Mouse (Mus musculus): ENCODE measurements around the gene 3110070M22Rik.
A peak's percentile ranks its signal among the peaks of the same experiment; 100 is the strongest.
"Not testable (repeated sequence)": the region's sequence is repeated elsewhere in the genome, so short reads cannot be mapped to it uniquely, and the experiment has no call there.

The 3110070M22Rik gene

DNA sequence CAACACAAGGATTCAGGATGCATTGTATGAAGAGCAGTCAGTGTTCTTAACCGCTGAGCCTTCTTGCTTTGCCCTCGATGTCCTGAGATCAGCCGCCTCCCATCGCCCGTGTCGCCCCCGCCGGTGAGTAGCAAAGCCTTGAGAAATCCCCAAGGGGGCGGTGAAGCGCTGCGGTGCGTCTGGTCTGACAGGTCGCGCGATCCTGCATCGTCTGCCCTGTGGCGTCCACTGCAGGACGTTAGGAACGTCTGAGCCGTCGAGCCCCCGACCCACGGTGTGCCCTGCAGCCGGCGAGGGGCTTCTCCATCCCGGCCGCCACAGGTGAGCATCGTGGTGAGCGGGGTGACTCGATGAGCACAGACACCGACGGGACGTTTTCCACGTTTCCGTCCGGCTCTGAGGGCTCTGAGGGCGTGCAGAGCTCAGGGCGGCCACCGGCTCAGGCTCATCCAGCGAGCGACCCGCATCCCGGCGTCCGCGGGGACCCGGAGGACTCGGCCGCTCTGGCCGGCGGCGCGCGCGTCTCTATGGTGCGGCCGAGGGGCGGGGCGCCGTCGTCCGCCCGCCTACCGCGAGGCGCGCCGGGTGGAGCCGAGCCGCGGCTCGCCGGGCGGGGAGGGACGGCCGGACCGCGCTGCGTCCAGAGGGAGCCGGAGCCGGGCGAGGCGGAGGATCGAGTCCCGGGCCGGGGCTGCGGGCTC is at the start of gene 3110070M22Rik, which contains the start of gene Tmem267:
TSS of gene 3110070M22Rik (minus strand) at position 504 of the 701 bp plus-strand sequence.
TSS of gene Tmem267 (plus strand) at position 160 of the 701 bp plus-strand sequence.
- peak; percentile 77 to 84 for DNase-seq (ENCODE audit: low spot score in 2 of 2)

DNA sequence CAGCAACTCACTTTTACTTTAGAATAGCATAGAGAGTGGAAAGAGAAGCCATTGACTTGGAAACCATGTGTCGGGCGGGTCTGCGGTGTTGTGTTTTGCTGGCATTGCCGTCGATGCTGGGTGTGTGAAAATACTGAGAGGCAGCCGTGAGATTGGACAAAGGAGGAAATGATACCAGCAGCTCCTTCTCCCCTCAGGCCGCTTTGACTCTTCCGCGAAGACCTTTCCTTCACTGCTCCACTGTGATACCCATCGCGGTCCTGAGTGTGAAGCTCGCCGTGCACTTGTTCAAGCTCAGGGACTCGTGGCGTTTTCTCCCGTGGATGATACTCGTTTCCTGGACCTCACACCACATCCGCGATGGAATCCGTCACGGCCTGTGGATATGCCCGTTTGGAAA is 6.8 kb upstream of the 3110070M22Rik start:
- not testable (repeated sequence) for DNase-seq (ENCODE audit: low spot score in 2 of 2)

DNA sequence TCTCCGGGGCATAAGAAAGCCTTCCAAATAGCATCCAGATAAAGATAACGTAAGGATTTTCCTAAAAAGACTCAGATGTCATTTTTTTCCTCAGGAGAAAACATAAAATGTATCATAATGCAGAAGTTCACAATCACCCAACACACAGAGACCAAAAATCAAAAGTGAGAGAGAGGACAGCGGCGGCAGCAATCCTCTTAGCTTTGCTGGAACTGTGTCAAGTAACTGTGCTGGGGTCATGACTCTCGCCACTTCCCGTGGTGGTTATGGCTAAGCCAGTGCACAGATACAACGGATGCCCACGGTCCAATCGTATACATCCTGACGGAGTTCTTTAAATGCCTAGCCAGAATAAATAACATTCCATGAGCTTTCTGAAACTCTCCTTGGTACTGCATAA is 3.9 kb upstream of the 3110070M22Rik start:
- not testable (repeated sequence) for DNase-seq (ENCODE audit: low spot score in 2 of 2)

DNA sequence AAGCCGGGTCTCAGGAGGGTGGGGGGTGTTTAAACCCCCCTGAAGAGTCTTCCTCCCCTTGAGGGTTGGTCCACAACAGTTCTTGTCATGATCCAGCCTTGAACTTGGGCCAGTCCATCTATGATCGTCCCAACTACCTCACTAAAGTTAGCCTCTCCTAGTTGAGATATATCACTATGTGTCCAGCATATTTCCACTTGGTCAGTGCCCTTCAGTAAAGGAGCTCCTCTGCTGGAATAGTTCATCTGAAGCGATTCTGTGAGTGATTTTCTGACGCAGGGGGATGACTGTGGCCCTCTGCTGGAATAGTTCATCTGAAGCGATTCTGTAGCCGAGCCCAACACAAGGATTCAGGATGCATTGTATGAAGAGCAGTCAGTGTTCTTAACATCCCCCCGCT is 829 bp downstream of the 3110070M22Rik start:
- DNase-seq (ENCODE audit: low spot score in 2 of 2), result no peak

- no peak for DNase-seq (ENCODE audit: low spot score in 2 of 2)
Measured at GRCm38 (mm10) chr13:119477789-119478188, 10.4 kb downstream of the 3110070M22Rik start.

DNA sequence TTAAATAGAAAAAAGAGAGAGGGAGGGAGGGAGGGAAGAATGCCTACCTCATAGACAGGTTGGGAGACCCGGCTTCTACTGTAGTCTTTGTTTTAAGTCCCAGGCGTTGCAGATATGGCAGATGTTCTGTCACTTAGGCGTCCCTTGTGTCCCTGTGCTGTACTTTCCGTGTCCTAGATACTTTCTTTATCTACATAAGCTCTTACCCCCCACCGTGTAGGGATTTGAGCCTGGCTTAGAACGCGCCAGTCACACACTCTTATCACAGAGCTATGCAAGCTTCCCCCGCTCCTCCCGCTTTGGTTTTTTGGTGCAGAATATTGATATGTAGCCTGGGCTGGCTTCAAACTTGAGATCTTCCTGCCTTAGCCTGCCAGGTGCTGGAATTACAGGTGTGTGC is 11.6 kb downstream of the 3110070M22Rik start:
- no peak for DNase-seq (ENCODE audit: low spot score in 2 of 2)

GRCm38 (mm10) chr13:119462596-119463560 is 25.3 kb downstream of the 3110070M22Rik start, which contains the start of gene 4833420G17Rik:
TSS of gene 4833420G17Rik (plus strand) at chr13:119462768.
- DNase-seq (ENCODE audit: low spot score in 2 of 2), result peak; percentile 85 to 91

- DNase-seq (ENCODE audit: low spot score in 2 of 2), result no peak
Measured at GRCm38 (mm10) chr13:119461900-119462595, 26.1 kb downstream of the 3110070M22Rik start.

DNA sequence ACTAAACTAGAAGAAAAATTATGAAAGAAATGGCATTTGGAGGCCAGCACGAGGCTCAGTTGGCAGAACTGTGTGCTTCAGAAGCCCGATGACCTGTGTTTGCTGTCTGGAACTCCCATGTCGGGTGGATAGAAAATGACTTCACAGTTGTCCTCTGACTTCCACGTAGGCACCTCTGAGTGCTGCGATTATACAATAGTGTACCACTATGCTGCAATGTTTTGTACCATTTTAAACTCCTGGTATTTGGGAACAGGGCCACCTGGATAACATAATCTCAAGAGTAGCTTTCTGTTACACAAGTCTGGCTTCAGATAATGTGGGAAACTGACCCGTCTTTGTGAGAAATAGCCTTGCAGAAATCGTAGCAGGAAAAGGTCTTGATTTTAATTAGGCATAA is 31.8 kb downstream of the 3110070M22Rik start:
- no peak for DNase-seq (ENCODE audit: low spot score in 2 of 2)

DNA sequence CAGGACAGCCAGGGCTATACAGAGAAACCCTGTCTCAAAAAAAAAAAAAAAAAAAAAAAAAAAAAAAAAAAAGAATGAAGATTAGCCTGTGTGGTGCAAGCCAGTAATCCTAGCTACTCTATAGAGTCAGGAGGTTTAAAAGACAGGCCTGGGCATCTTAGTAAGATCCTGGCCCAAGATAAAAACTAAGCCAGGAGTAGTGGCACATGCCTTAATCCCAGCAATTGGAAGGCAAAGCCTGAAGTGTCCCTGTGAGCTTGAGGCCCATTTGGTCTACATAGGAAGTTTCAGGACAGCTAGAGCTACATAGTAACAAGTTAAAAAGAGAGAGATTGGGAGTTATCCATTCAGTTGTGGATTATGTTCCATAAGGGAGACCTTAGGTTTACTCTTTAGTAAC is 33.1 kb downstream of the 3110070M22Rik start:
- DNase-seq (ENCODE audit: low spot score in 2 of 2), result no peak

- no peak for DNase-seq (ENCODE audit: low spot score in 2 of 2)
Measured at GRCm38 (mm10) chr13:119453563-119453962, 34.6 kb downstream of the 3110070M22Rik start.

- no peak for DNase-seq (ENCODE audit: low spot score in 2 of 2)
Measured at GRCm38 (mm10) chr13:119442244-119442643, 45.9 kb downstream of the 3110070M22Rik start.

All from frontal cortex, postnatal 36 days (tissue).